Mouse (Mus musculus): ENCODE data around the gene Agtpbp1.

- TF ChIP-seq CTCF (IDR thresholded peaks at IDR 0.05; ENCODE audit: low read depth) (no peak), EP300 (IDR thresholded peaks at IDR 0.05; ENCODE audit: low read depth) (no peak)
Observed at GRCm38 (mm10) chr13:59481484-59481855, 103.6 kb downstream of the Agtpbp1 start.

All from heart, postnatal 0 days (tissue).